Mouse (Mus musculus) embryonic fibroblast, embryonic 13.5 days (primary cell): Measurements from ENCODE around the gene Sirpa. TPM values are rescaled to one million over a fixed set of nuclear protein-coding genes. Genes with fewer than 3 reads are reported as not detected.

Experiments
- H3K27ac ChIP-seq: 2 replicates; pipeline ENCODE4 v1.5.1; 2012; ENCODE audit warnings: low read length, control low read depth, inconsistent platforms; ENCODE audit not compliant: insufficient read depth
- H3K4me1 ChIP-seq: 2 replicates; pipeline ENCODE4 v1.6.1; 2011; ENCODE audit warnings: low read length; ENCODE audit not compliant: control insufficient read depth, insufficient read depth
- H3K4me3 ChIP-seq: 2 replicates; pipeline ENCODE4 v1.5.1; 2011; ENCODE audit warnings: mild to moderate bottlenecking, control low read depth, low read length; ENCODE audit not compliant: insufficient read depth
- CTCF ChIP-seq: IDR thresholded peaks from 2 replicates; pipeline ENCODE4 v1.5.1; 2011; ENCODE audit warnings: mild to moderate bottlenecking, control low read depth, low read length, moderate library complexity, borderline replicate concordance; ENCODE audit not compliant: insufficient read depth
- POLR2A ChIP-seq: IDR thresholded peaks from 2 replicates; pipeline ENCODE4 v1.6.1; 2011; ENCODE audit warnings: low read depth, mild to moderate bottlenecking, control low read depth, low read length, moderate library complexity
- polyA plus RNA-seq: library from polyadenylated mRNA; stranded (reverse); fragments of >200 nt; gene quantifications from 2 replicates; pipeline ENCODE4 v1.2.4, GENCODE M21; 2011; ENCODE audit warnings: low read depth; ENCODE audit not compliant: missing spikeins, insufficient read length

Gene Sirpa
- polyA plus RNA-seq, 1 experiment = 26.0 TPM

- H3K27ac ChIP-seq = no peak overlapping the region
- TF ChIP-seq POLR2A (no peak), CTCF (no peak)
Measured at GRCm38 (mm10) chr2:129580656-129581055, 12.0 kb upstream of the Sirpa start.

GRCm38 (mm10) chr2:129581826-129582225 lies 10.8 kb upstream of the Sirpa start:
- TF ChIP-seq CTCF (no peak), POLR2A (no peak)
- no peak overlapping the region for H3K4me3 ChIP-seq
- no peak overlapping the region for H3K27ac ChIP-seq
- H3K4me1 ChIP-seq = no peaks in the 10 kb centered on the region

More at GRCm38 (mm10) chr2:129580656-129581055, 12.0 kb upstream of the Sirpa start:
- Histone ChIP-seq H3K4me3 (no peak overlapping the region), H3K4me1 (no peaks in the 10 kb centered on the region)

GRCm38 (mm10) chr2:129582261-129582660 lies 10.4 kb upstream of the Sirpa start:
- Histone ChIP-seq H3K4me1 (no peaks in the 10 kb centered on the region), H3K4me3 (no peak overlapping the region), H3K27ac (no peak overlapping the region)
- TF ChIP-seq POLR2A = no peak
- no peak for TF ChIP-seq CTCF

- Histone ChIP-seq H3K27ac (no peak overlapping the region), H3K4me3 (no peak overlapping the region), H3K4me1 (no peaks in the 10 kb centered on the region)
- TF ChIP-seq POLR2A (no peak), CTCF (no peak)
Measured at GRCm38 (mm10) chr2:129584905-129585304, 7.7 kb upstream of the Sirpa start.

- no peaks in the 10 kb centered on the region for H3K4me1 ChIP-seq
- TF ChIP-seq POLR2A = no peak
- no peak overlapping the region for H3K4me3 ChIP-seq
- H3K27ac ChIP-seq = no peak overlapping the region
Measured at GRCm38 (mm10) chr2:129585904-129586514, 6.6 kb upstream of the Sirpa start.

- TF ChIP-seq POLR2A (no peak), CTCF (no peak)
- Histone ChIP-seq H3K4me3 (no peak overlapping the region), H3K27ac (no peak overlapping the region), H3K4me1 (no peaks in the 10 kb centered on the region; the same call in 1 of the 2 replicates)
Measured at GRCm38 (mm10) chr2:129587241-129587640, 5.4 kb upstream of the Sirpa start.

- no peak overlapping the region for H3K27ac ChIP-seq
- TF ChIP-seq POLR2A (no peak), CTCF (no peak)
- H3K4me1 ChIP-seq = no peaks in the 10 kb centered on the region; the same call in 1 of the 2 replicates
- no peak overlapping the region for H3K4me3 ChIP-seq
Measured at GRCm38 (mm10) chr2:129587825-129588251, 4.8 kb upstream of the Sirpa start.

GRCm38 (mm10) chr2:129591897-129592296 lies 738 bp upstream of the Sirpa start:
- no peaks in the 10 kb centered on the region; the same call in 1 of the 2 replicates for H3K4me1 ChIP-seq
- H3K4me3 ChIP-seq = peak overlapping the region; percentile 66; the same call in 1 of the 2 replicates
- H3K27ac ChIP-seq = no peak overlapping the region
- TF ChIP-seq CTCF (no peak), POLR2A (no peak)

GRCm38 (mm10) chr2:129593141-129593875 lies 673 bp downstream of the Sirpa start:
- H3K4me1 ChIP-seq = no peaks in the 10 kb centered on the region; the same call in 1 of the 2 replicates
- TF ChIP-seq POLR2A (peak; percentile 66; the same call in 1 of the 2 replicates), CTCF (no peak)
- peak overlapping the region; percentile 66 for H3K4me3 ChIP-seq
- H3K27ac ChIP-seq = no peak overlapping the region; the same call in 1 of the 2 replicates

- Histone ChIP-seq H3K4me1 (no peaks in the 10 kb centered on the region; the same call in 1 of the 2 replicates), H3K27ac (no peak overlapping the region), H3K4me3 (peak overlapping the region; percentile 66)
Measured at GRCm38 (mm10) chr2:129593876-129594421, 1.3 kb downstream of the Sirpa start.

More at GRCm38 (mm10) chr2:129593876-129594421, 1.3 kb downstream of the Sirpa start:
- no peak for TF ChIP-seq POLR2A
- TF ChIP-seq CTCF = no peak
